Mouse (Mus musculus): ENCODE results near the gene Ttll1.

GRCm38 (mm10) chr15:83500352-83500751 is 10.3 kb downstream of the Ttll1 start:
- TF ChIP-seq CTCF (IDR thresholded peaks at IDR 0.05; ENCODE audit: low read depth) (peak; percentile 73), EP300 (optimal IDR thresholded peaks at IDR 0.05) (no peak)

Measured in stomach, postnatal 0 days (tissue).